Mouse (Mus musculus) T-helper 17 cell (primary cell): Measurements from ENCODE around the gene Zbtb40.

Source experiments
- in situ Hi-C, 2 experiments: fragments of 300-600 bp; cut with MboI, MseI; formaldehyde crosslinking; loops; 1 replicate in 1 of 2; 2 replicates in 1 of 2; pipeline ENCODE4 v1.15.1; 2025; ENCODE audit warnings: high pct_unique_total_duplicates in 2 of 2

Zbtb40 gene

GRCm38 (mm10) chr4:137033115-137033887 is 15.3 kb downstream of the Zbtb40 start:
- in situ Hi-C loops, result no loop called here

GRCm38 (mm10) chr4:137032456-137032855 is 16.1 kb downstream of the Zbtb40 start:
- in situ Hi-C loops, result no loop called here

GRCm38 (mm10) chr4:137031319-137031718 is 17.3 kb downstream of the Zbtb40 start:
- in situ Hi-C loops, result no loop called here

GRCm38 (mm10) chr4:137029348-137029747 is 19.3 kb downstream of the Zbtb40 start:
- in situ Hi-C loops, result loop anchor here in 1 of 2 experiments (5.0 kb wide), 1 partner anchor 38 kb away; no protein-coding TSS in a partner anchor

GRCm38 (mm10) chr4:137027051-137027450 is 21.6 kb downstream of the Zbtb40 start:
- in situ Hi-C loops, result loop anchor here in 1 of 2 experiments (5.0 kb wide), 1 partner anchor 40 kb away; no protein-coding TSS in a partner anchor

- in situ Hi-C loops, result loop anchor here in 1 of 2 experiments (5.0 kb wide), 1 partner anchor 42 kb away; no protein-coding TSS in a partner anchor
Observed at GRCm38 (mm10) chr4:137025570-137025969, 23.0 kb downstream of the Zbtb40 start.

- in situ Hi-C loops, result loop anchor here in 1 of 2 experiments (5.0 kb wide), 1 partner anchor 42 kb away; no protein-coding TSS in a partner anchor
Observed at GRCm38 (mm10) chr4:137025133-137025532, 23.5 kb downstream of the Zbtb40 start.

- in situ Hi-C loops, result no loop called here
Observed at GRCm38 (mm10) chr4:137020065-137020464, 28.5 kb downstream of the Zbtb40 start.

- in situ Hi-C loops, result no loop called here
Observed at GRCm38 (mm10) chr4:137015934-137016333, 32.7 kb downstream of the Zbtb40 start.

GRCm38 (mm10) chr4:137015476-137015856 is 33.1 kb downstream of the Zbtb40 start:
- in situ Hi-C loops, result no loop called here

GRCm38 (mm10) chr4:137014654-137015475 is 33.7 kb downstream of the Zbtb40 start:
- in situ Hi-C loops, result no loop called here

- in situ Hi-C loops, result no loop called here
Observed at GRCm38 (mm10) chr4:137014124-137014523, 34.5 kb downstream of the Zbtb40 start.

- in situ Hi-C loops, result no loop called here
Observed at GRCm38 (mm10) chr4:137006966-137007365, 41.6 kb downstream of the Zbtb40 start.

GRCm38 (mm10) chr4:137001825-137002224 is 46.8 kb downstream of the Zbtb40 start:
- in situ Hi-C loops, result no loop called here

GRCm38 (mm10) chr4:137001020-137001419 is 47.6 kb downstream of the Zbtb40 start:
- in situ Hi-C loops, result no loop called here

GRCm38 (mm10) chr4:136998371-136998770 is 50.2 kb downstream of the Zbtb40 start:
- in situ Hi-C loops, result no loop called here

- in situ Hi-C loops, result no loop called here
Observed at GRCm38 (mm10) chr4:136997723-136998345, 50.8 kb downstream of the Zbtb40 start.

- in situ Hi-C loops, result no loop called here
Observed at GRCm38 (mm10) chr4:136996933-136997332, 51.7 kb downstream of the Zbtb40 start.

- in situ Hi-C loops, result no loop called here
Observed at GRCm38 (mm10) chr4:136995361-136995760, 53.2 kb downstream of the Zbtb40 start.

- in situ Hi-C loops, result no loop called here
Observed at GRCm38 (mm10) chr4:136981993-136982695, 66.5 kb downstream of the Zbtb40 start.

- in situ Hi-C loops, result no loop called here
Observed at GRCm38 (mm10) chr4:136981347-136981746, 67.3 kb downstream of the Zbtb40 start.
